Mouse (Mus musculus): ENCODE measurements at regions not wholly inside any gene's neighbourhood (a gene's known extent, or its start where the extent isn't known, plus 50 kb on each side); places are given as distances from the start of the nearest gene placed in this dataset.
A peak's percentile ranks its signal among the peaks of the same experiment; 100 is the strongest.

- Histone ChIP-seq H3K27me3 (no peaks in the 10 kb centered on the region), H3K27ac (no peak overlapping the region), H3K9me3 (no peaks in the 10 kb centered on the region), H3K36me3 (no peaks in the 10 kb centered on the region), H3K4me2 (replicated peaks) (no peak overlapping the region), H3K4me1 (replicated peaks) (peaks cover 14% of the 10 kb centered on the region), H3K9ac (replicated peaks) (no peak overlapping the region), H3K4me3 (replicated peaks) (no peak overlapping the region)
- WGBS, result 96% methylated on average over 3 of the region's 3 CpGs
- ATAC-seq, result peak; percentile 76
Measured at GRCm38 (mm10) chr2:50743785-50744258, 405.1 kb downstream of the Rnd3 start.

GRCm38 (mm10) chr2:50742421-50742820, 406.5 kb downstream of the Rnd3 start:
- 57% methylated on average over 2 of the region's 2 CpGs for WGBS
- Histone ChIP-seq H3K4me1 (replicated peaks) (peaks cover 28% of the 10 kb centered on the region), H3K36me3 (no peaks in the 10 kb centered on the region), H3K27me3 (no peaks in the 10 kb centered on the region), H3K27ac (no peak overlapping the region), H3K4me3 (replicated peaks) (no peak overlapping the region), H3K4me2 (replicated peaks) (no peak overlapping the region), H3K9me3 (no peaks in the 10 kb centered on the region), H3K9ac (replicated peaks) (no peak overlapping the region)
- ATAC-seq, result no peak

- no peak for ATAC-seq
Measured at GRCm38 (mm10) chr2:50741337-50741736, 407.6 kb downstream of the Rnd3 start.

GRCm38 (mm10) chr2:50739599-50739979, 409.3 kb downstream of the Rnd3 start:
- no peaks in the 10 kb centered on the region for H3K27me3 ChIP-seq
- H3K9ac ChIP-seq (replicated peaks), result no peak overlapping the region
- 0 out of 2 replicates have a peak, but pooled peaks have one; percentile 32 for ATAC-seq
- H3K27ac ChIP-seq, result no peak overlapping the region
- no peak overlapping the region for H3K4me3 ChIP-seq (replicated peaks)
- H3K4me1 ChIP-seq (replicated peaks), result peaks cover 27% of the 10 kb centered on the region
- H3K9me3 ChIP-seq, result no peaks in the 10 kb centered on the region
- H3K36me3 ChIP-seq, result no peaks in the 10 kb centered on the region
- no peak overlapping the region for H3K4me2 ChIP-seq (replicated peaks)
- WGBS, result 62% methylated on average over 8 of the region's 8 CpGs

More at GRCm38 (mm10) chr2:50741337-50741736, 407.6 kb downstream of the Rnd3 start:
- WGBS, result 75% methylated on average over 2 of the region's 2 CpGs
- H3K4me3 ChIP-seq (replicated peaks), result no peak overlapping the region
- peaks cover 31% of the 10 kb centered on the region for H3K4me1 ChIP-seq (replicated peaks)
- no peak overlapping the region for H3K4me2 ChIP-seq (replicated peaks)
- H3K9ac ChIP-seq (replicated peaks), result no peak overlapping the region
- no peaks in the 10 kb centered on the region for H3K27me3 ChIP-seq
- H3K27ac ChIP-seq, result no peak overlapping the region
- H3K9me3 ChIP-seq, result no peaks in the 10 kb centered on the region
- H3K36me3 ChIP-seq, result no peaks in the 10 kb centered on the region

- Histone ChIP-seq H3K4me3 (replicated peaks) (no peak overlapping the region), H3K4me1 (replicated peaks) (peaks cover 26% of the 10 kb centered on the region), H3K9me3 (no peaks in the 10 kb centered on the region), H3K4me2 (replicated peaks) (no peak overlapping the region; the same call in 1 of the 2 replicates), H3K27me3 (no peaks in the 10 kb centered on the region), H3K36me3 (no peaks in the 10 kb centered on the region), H3K9ac (replicated peaks) (no peak overlapping the region), H3K27ac (peak overlapping the region; percentile 68)
- ATAC-seq, result peak; percentile 21; the same call in 1 of the 2 replicates
- 46% methylated on average over 8 of the region's 8 CpGs for WGBS
Measured at GRCm38 (mm10) chr2:50738936-50739598, 409.8 kb downstream of the Rnd3 start.

GRCm38 (mm10) chr2:50737706-50738105, 411.2 kb downstream of the Rnd3 start:
- peak overlapping the region; percentile 31; the same call in 1 of the 2 replicates for H3K27ac ChIP-seq
- peaks cover 26% of the 10 kb centered on the region for H3K4me1 ChIP-seq (replicated peaks)
- H3K9me3 ChIP-seq, result no peaks in the 10 kb centered on the region
- no peaks in the 10 kb centered on the region for H3K27me3 ChIP-seq
- no peak for ATAC-seq
- WGBS, result 55% methylated on average over 9 of the region's 9 CpGs
- H3K9ac ChIP-seq (replicated peaks), result no peak overlapping the region
- no peak overlapping the region for H3K4me3 ChIP-seq (replicated peaks)
- H3K36me3 ChIP-seq, result no peaks in the 10 kb centered on the region
- no peak overlapping the region for H3K4me2 ChIP-seq (replicated peaks)

- Histone ChIP-seq H3K4me1 (replicated peaks) (peaks cover 25% of the 10 kb centered on the region), H3K4me3 (replicated peaks) (no peak overlapping the region), H3K36me3 (no peaks in the 10 kb centered on the region), H3K4me2 (replicated peaks) (no peak overlapping the region), H3K27ac (no peak overlapping the region), H3K27me3 (no peaks in the 10 kb centered on the region), H3K9ac (replicated peaks) (no peak overlapping the region), H3K9me3 (no peaks in the 10 kb centered on the region)
- no peak for ATAC-seq
- 90% methylated on average over 11 of the region's 11 CpGs for WGBS
Measured at GRCm38 (mm10) chr2:50735029-50735428, 413.9 kb downstream of the Rnd3 start.

- Histone ChIP-seq H3K9me3 (no peaks in the 10 kb centered on the region), H3K4me2 (replicated peaks) (no peak overlapping the region), H3K36me3 (no peaks in the 10 kb centered on the region), H3K4me3 (replicated peaks) (no peak overlapping the region), H3K27ac (no peak overlapping the region), H3K9ac (replicated peaks) (no peak overlapping the region), H3K4me1 (replicated peaks) (peaks cover 18% of the 10 kb centered on the region), H3K27me3 (no peaks in the 10 kb centered on the region)
- ATAC-seq, result no peak
- 79% methylated on average over 3 of the region's 3 CpGs for WGBS
Measured at GRCm38 (mm10) chr2:50706652-50707051, 410.1 kb upstream of the Mmadhc start.

GRCm38 (mm10) chr2:50704297-50704696, 407.7 kb upstream of the Mmadhc start:
- H3K27me3 ChIP-seq, result no peaks in the 10 kb centered on the region
- WGBS, result 79% methylated on average over 3 of the region's 3 CpGs
- no peaks in the 10 kb centered on the region for H3K9me3 ChIP-seq
- no peak overlapping the region for H3K4me3 ChIP-seq (replicated peaks)
- no peak overlapping the region for H3K4me2 ChIP-seq (replicated peaks)
- H3K9ac ChIP-seq (replicated peaks), result no peak overlapping the region
- peaks cover 21% of the 10 kb centered on the region for H3K4me1 ChIP-seq (replicated peaks)
- no peaks in the 10 kb centered on the region for H3K36me3 ChIP-seq
- H3K27ac ChIP-seq, result no peak overlapping the region
- ATAC-seq, result no peak

- H3K9ac ChIP-seq (replicated peaks), result no peak overlapping the region
- H3K4me3 ChIP-seq (replicated peaks), result no peak overlapping the region
- peaks cover 21% of the 10 kb centered on the region for H3K4me1 ChIP-seq (replicated peaks)
- peak; percentile 71 for ATAC-seq
- no peaks in the 10 kb centered on the region for H3K9me3 ChIP-seq
- H3K36me3 ChIP-seq, result no peaks in the 10 kb centered on the region
- no peak overlapping the region; the same call in 1 of the 2 replicates for H3K4me2 ChIP-seq (replicated peaks)
- H3K27ac ChIP-seq, result peak overlapping the region; percentile 58
- no peaks in the 10 kb centered on the region for H3K27me3 ChIP-seq
- 56% methylated on average over 15 of the region's 15 CpGs for WGBS
Measured at GRCm38 (mm10) chr2:50702584-50703450, 406.2 kb upstream of the Mmadhc start.

- 84% methylated on average over 6 of the region's 6 CpGs for WGBS
- Histone ChIP-seq H3K36me3 (no peaks in the 10 kb centered on the region), H3K27me3 (no peaks in the 10 kb centered on the region), H3K4me1 (replicated peaks) (peaks cover 34% of the 10 kb centered on the region), H3K9me3 (no peaks in the 10 kb centered on the region), H3K9ac (replicated peaks) (no peak overlapping the region), H3K27ac (no peak overlapping the region), H3K4me2 (replicated peaks) (no peak overlapping the region), H3K4me3 (replicated peaks) (no peak overlapping the region)
- no peak for ATAC-seq
Measured at GRCm38 (mm10) chr2:50698841-50699240, 402.2 kb upstream of the Mmadhc start.

- no peaks in the 10 kb centered on the region for H3K27me3 ChIP-seq
- no peak overlapping the region for H3K27ac ChIP-seq
- H3K36me3 ChIP-seq, result no peaks in the 10 kb centered on the region
- no peak for ATAC-seq
- H3K4me2 ChIP-seq (replicated peaks), result no peak overlapping the region
- no peaks in the 10 kb centered on the region for H3K9me3 ChIP-seq
- peaks cover 27% of the 10 kb centered on the region for H3K4me1 ChIP-seq (replicated peaks)
- no peak overlapping the region for H3K4me3 ChIP-seq (replicated peaks)
- H3K9ac ChIP-seq (replicated peaks), result no peak overlapping the region
Measured at GRCm38 (mm10) chr2:50696575-50696974, 400.0 kb upstream of the Mmadhc start.

Data from midbrain, embryonic 13.5 days (tissue).